Comparison of ENCODE assay signal across 18 mouse cellular contexts in the genomic region with DNA sequence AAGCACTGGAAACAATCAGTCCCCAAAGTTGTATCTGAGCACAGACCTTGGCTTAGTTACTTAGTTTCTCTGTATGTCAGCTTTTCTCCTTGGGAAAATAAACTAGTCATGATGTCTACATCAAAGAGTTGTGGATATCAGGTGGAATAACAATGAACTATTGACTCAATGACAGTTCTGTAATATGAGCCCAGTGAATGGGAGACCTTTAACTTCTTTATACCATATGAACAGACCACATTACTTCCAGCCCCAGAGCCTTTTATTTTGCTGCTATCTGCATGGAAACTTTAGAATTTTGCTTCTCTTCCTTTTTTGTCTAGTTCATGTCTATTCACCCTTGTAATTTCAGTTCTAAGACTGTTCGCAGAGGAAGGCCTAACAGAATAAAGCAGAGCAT.
"Had no signal": no experiment of that assay in that cellular context is flagged by ENCODE, and none has a peak within 500 bp of the region (broad histone marks: within the 10 kb centered on the region; RNA-seq: fewer than 3 reads in every experiment).

No protein-coding gene starts in this region.

- DNase-seq: kidney, adult 8-10 months; kidney, postnatal 10 days; kidney, postnatal 36 days; layer of hippocampus, postnatal 36 days; liver, embryonic 13.5 days; lung, embryonic 14.5 days; midbrain, embryonic 14.5 days; retina, postnatal 1 day; right cerebral cortex, postnatal 25 days; thymus, adult 2 months; thymus, postnatal 14 days; thymus, postnatal 4 days had no signal

- H3K27ac ChIP-seq: kidney, embryonic 15.5 days; left cerebral cortex, adult 2 months; liver, embryonic 13.5 days; macrophage; neural tube, embryonic 13.5 days had no signal

- H3K4me2 ChIP-seq: kidney, embryonic 15.5 days; liver, embryonic 13.5 days; lung, embryonic 14.5 days; neural tube, embryonic 13.5 days had no signal

- ATAC-seq: lung, postnatal 0 days had no signal

- H3K9ac ChIP-seq: kidney, embryonic 15.5 days; liver, embryonic 13.5 days; lung, embryonic 14.5 days; neural tube, embryonic 13.5 days had no signal

- H3K4me3 ChIP-seq: kidney, embryonic 15.5 days; left cerebral cortex, adult 2 months; liver, embryonic 13.5 days; myocyte; neural tube, embryonic 13.5 days had no signal

- H3K27me3 ChIP-seq: kidney, embryonic 15.5 days; liver, embryonic 13.5 days; neural tube, embryonic 13.5 days had no signal

- H3K4me1 ChIP-seq: kidney, embryonic 15.5 days; liver, embryonic 13.5 days; neural tube, embryonic 13.5 days had no signal

- H3K9me3 ChIP-seq: kidney, embryonic 15.5 days; liver, embryonic 13.5 days; neural tube, embryonic 13.5 days had no signal

- H3K36me3 ChIP-seq: kidney, embryonic 15.5 days; liver, embryonic 13.5 days; neural tube, embryonic 13.5 days had no signal
